Mouse (Mus musculus) hindlimb bud, embryonic 11.5 days (tissue): ENCODE measurements around the gene Zfx.

ENCODE experiments used
- DNase-seq: peaks from one replicate; pipeline ENCODE4 v3.0.0-alpha.2; 2012; ENCODE audit warnings: low read depth, low spot score; ENCODE audit errors: extremely low spot score

The Zfx gene

DNA sequence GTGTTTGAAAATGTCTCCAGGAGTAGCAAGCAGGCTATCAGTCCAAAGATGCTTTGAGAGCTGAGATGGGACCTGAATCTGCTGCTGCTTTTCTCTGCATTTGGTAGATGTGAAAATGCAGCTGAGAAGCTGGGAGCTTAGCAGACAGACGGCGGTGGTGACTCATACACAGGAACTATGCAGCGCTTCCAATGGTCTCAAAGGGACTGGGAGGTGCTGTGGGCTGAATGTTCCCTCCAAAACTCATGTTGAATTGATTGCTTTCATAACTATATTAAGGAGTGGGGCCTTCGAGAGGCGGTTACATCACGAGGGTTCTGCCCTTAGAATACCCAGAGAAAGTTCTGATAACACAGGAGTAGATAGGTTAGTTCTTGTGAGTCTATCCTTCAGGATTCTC, 62.3 kb downstream of the Zfx start:
- DNase-seq, result no peak

- DNase-seq, result no peak
Measured at GRCm38 (mm10) chrX:94060751-94061150, 62.8 kb downstream of the Zfx start.

- DNase-seq, result no peak
Measured at GRCm38 (mm10) chrX:94058748-94059147, 64.8 kb downstream of the Zfx start.

DNA sequence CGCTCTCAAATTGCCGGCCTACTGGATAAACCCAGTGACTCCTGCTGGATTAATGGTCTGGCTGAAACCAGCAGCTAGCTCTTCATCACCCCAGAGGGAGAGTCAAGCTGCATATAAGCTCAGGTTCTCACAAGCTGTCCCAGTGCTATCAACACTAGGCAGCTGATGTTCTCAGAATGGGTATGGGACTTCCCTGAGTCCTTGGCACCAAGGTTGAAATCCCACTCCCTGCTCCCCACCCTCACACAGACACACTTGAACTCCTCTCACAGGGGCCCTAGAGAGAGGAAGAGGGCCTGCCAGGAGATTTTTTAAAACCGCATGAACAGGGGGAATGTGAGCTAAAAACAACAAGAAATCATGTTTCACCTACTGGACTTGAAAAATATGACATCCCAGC, 74.5 kb downstream of the Zfx start:
- DNase-seq, result no peak

DNA sequence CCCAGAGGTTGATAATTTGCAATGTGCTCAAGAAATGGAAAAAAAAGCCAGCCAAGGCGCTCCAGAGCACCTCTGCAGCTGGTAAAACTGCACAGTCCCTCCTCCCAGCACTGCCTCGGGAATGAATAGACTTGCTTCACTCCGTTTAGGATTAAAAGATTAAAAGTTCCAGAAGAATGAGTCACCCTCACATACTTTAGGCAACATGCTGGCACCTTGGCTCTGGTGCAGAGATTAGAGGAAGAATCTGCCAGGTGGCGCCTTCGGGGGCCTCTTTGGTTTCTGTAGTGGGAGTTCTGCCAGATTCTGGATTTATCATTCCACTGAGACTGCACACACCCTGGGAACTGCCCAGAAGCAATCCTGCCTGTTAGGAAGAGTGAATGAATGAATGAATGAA, 75.5 kb downstream of the Zfx start:
- no peak for DNase-seq

DNA sequence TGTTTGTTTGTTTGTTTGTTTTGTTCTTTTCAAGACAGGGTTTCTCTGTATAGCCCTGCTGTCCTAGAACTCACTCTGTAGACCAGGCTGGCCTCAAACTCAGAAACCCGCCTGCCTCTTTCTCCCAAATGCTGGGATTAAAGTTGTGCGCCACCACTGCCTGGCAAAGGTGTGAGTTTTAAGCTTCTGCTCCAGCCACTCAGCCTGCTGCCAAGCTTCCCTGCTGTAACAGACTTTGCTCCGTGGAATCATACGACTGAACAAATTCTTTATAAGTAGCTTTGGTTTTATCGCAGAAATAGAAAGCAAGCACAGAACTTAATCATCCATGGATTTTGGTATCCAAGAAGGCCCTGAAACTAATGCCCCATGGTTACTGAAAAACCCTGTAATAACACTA, 76.1 kb downstream of the Zfx start:
- DNase-seq, result no peak

DNA sequence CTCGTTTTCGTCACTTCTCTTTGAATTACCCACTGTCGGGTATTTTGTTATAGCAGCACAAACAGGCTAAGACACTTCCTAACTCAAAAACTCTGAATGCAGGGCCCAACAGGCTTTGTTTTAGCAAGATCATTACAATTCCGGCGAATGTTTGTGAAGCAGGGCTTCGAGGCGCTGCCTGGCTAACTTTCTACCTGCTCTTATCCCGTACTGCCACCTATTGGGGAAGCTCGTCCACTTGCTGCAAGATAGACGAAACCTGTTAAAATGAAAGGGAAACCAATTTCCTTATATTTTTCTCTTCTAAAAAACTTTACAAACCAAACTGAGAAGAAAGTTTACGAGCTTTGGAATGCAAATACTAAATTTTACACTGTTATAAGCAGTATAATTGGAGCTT, 90.6 kb downstream of the Zfx start:
- DNase-seq, result no peak

GRCm38 (mm10) chrX:94030081-94030480, 93.4 kb downstream of the Zfx start:
- DNase-seq, result no peak
